Mouse (Mus musculus): ENCODE measurements around the gene Tbk1. TPM values are rescaled to one million over a fixed set of nuclear protein-coding genes. Genes with fewer than 3 reads are reported as not detected.

Tbk1 gene
- polyA plus RNA-seq, 1 experiment from 2014 or later: 36.3 TPM

- WGBS: 20% methylated on average over 35 of the region's 35 CpGs
- H3K4me2 ChIP-seq (replicated peaks): peak overlapping the region; percentile 54
- H3K9me3 ChIP-seq: no peaks in the 10 kb centered on the region
- ATAC-seq (replicated peaks): peak; percentile 95
- H3K27ac ChIP-seq (replicated peaks): peak overlapping the region; percentile 87
- peak overlapping the region; percentile 37 for H3K4me3 ChIP-seq
- H3K9ac ChIP-seq (replicated peaks): peak overlapping the region; percentile 47
- H3K27me3 ChIP-seq: no peaks in the 10 kb centered on the region
- H3K36me3 ChIP-seq: no peaks in the 10 kb centered on the region
- H3K4me1 ChIP-seq: peaks cover 35% of the 10 kb centered on the region
Measured at GRCm38 (mm10) chr10:121504973-121505911, 81.3 kb downstream of the Tbk1 start.

GRCm38 (mm10) chr10:121501160-121501559 lies 85.4 kb downstream of the Tbk1 start:
- Histone ChIP-seq H3K4me2 (replicated peaks) (no peak overlapping the region), H3K4me3 (no peak overlapping the region), H3K9ac (replicated peaks) (no peak overlapping the region), H3K27me3 (no peaks in the 10 kb centered on the region), H3K4me1 (peaks cover 26% of the 10 kb centered on the region), H3K36me3 (no peaks in the 10 kb centered on the region), H3K9me3 (no peaks in the 10 kb centered on the region), H3K27ac (replicated peaks) (0 out of 2 replicates have a peak overlapping the region, but pooled peaks have one; percentile 5)
- ATAC-seq (replicated peaks): no peak
- WGBS: 59% methylated on average over 5 of the region's 5 CpGs

- Histone ChIP-seq H3K4me1 (peaks cover 17% of the 10 kb centered on the region), H3K9ac (replicated peaks) (no peak overlapping the region), H3K27ac (replicated peaks) (no peak overlapping the region), H3K4me2 (replicated peaks) (no peak overlapping the region), H3K4me3 (no peak overlapping the region), H3K9me3 (no peaks in the 10 kb centered on the region), H3K36me3 (no peaks in the 10 kb centered on the region), H3K27me3 (no peaks in the 10 kb centered on the region)
- 68% methylated on average over 5 of the region's 5 CpGs for WGBS
- ATAC-seq (replicated peaks): no peak
Measured at GRCm38 (mm10) chr10:121500034-121500433, 86.6 kb downstream of the Tbk1 start.

GRCm38 (mm10) chr10:121499063-121499462 lies 87.5 kb downstream of the Tbk1 start:
- WGBS: 77% methylated on average over 2 of the region's 2 CpGs
- no peak for ATAC-seq (replicated peaks)
- no peak overlapping the region for H3K9ac ChIP-seq (replicated peaks)

GRCm38 (mm10) chr10:121498481-121498904 lies 88.1 kb downstream of the Tbk1 start:
- Histone ChIP-seq H3K27ac (replicated peaks) (peak overlapping the region; percentile 8; the same call in 1 of the 2 replicates), H3K36me3 (no peaks in the 10 kb centered on the region), H3K4me2 (replicated peaks) (no peak overlapping the region), H3K4me3 (no peak overlapping the region), H3K4me1 (peaks cover 6% of the 10 kb centered on the region; the same call in 1 of the 2 replicates), H3K27me3 (no peaks in the 10 kb centered on the region), H3K9me3 (no peaks in the 10 kb centered on the region), H3K9ac (replicated peaks) (no peak overlapping the region)
- WGBS: 70% methylated on average over 8 of the region's 8 CpGs
- ATAC-seq (replicated peaks): no peak

More at GRCm38 (mm10) chr10:121499063-121499462, 87.5 kb downstream of the Tbk1 start:
- no peak overlapping the region for H3K4me3 ChIP-seq
- no peak overlapping the region for H3K4me2 ChIP-seq (replicated peaks)
- no peaks in the 10 kb centered on the region for H3K36me3 ChIP-seq
- peaks cover 8% of the 10 kb centered on the region; the same call in 1 of the 2 replicates for H3K4me1 ChIP-seq
- H3K27me3 ChIP-seq: no peaks in the 10 kb centered on the region
- no peak overlapping the region for H3K27ac ChIP-seq (replicated peaks)
- no peaks in the 10 kb centered on the region for H3K9me3 ChIP-seq

GRCm38 (mm10) chr10:121497968-121498367 lies 88.6 kb downstream of the Tbk1 start:
- ATAC-seq (replicated peaks): no peak
- Histone ChIP-seq H3K9me3 (no peaks in the 10 kb centered on the region), H3K36me3 (no peaks in the 10 kb centered on the region), H3K4me2 (replicated peaks) (no peak overlapping the region), H3K4me1 (peaks cover 3% of the 10 kb centered on the region; the same call in 1 of the 2 replicates), H3K27me3 (no peaks in the 10 kb centered on the region), H3K4me3 (no peak overlapping the region), H3K9ac (replicated peaks) (no peak overlapping the region), H3K27ac (replicated peaks) (peak overlapping the region; percentile 8; the same call in 1 of the 2 replicates)
- WGBS: 84% methylated on average over 7 of the region's 7 CpGs

- 90% methylated on average over 7 of the region's 7 CpGs for WGBS
- H3K4me2 ChIP-seq (replicated peaks): no peak overlapping the region
- no peaks in the 10 kb centered on the region for H3K9me3 ChIP-seq
- no peak overlapping the region for H3K27ac ChIP-seq (replicated peaks)
- H3K4me3 ChIP-seq: no peak overlapping the region
- no peak for ATAC-seq (replicated peaks)
- H3K36me3 ChIP-seq: no peaks in the 10 kb centered on the region
- no peaks in the 10 kb centered on the region for H3K27me3 ChIP-seq
- peaks cover 3% of the 10 kb centered on the region; the same call in 1 of the 2 replicates for H3K4me1 ChIP-seq
- no peak overlapping the region for H3K9ac ChIP-seq (replicated peaks)
Measured at GRCm38 (mm10) chr10:121496616-121497015, 90.0 kb downstream of the Tbk1 start.

Small RNA genes lying within 50 kb of the gene (microRNA-seq; reads per million reads assigned to microRNA genes)
- not detected for gene Gm24330

Other genes starting within 250 kb of the Tbk1 start
- gene Tbc1d30, start 235.5 kb downstream of the Tbk1 start, polyA plus RNA-seq (2015; fragmentation: Nextera tagmentation; extraction: Ambion mirVana): 8.5 and 9.1 TPM in 2 replicates
- 30.3 and 34.7 TPM in 2 replicates for gene Gns, start 221.7 kb downstream of the Tbk1 start, polyA plus RNA-seq (2015; fragmentation: Nextera tagmentation; extraction: Ambion mirVana)
- 3.8 and 4.2 TPM in 2 replicates for gene Rassf3, start 110.4 kb downstream of the Tbk1 start, polyA plus RNA-seq (2015; fragmentation: Nextera tagmentation; extraction: Ambion mirVana)
- gene Xpot, start 39.5 kb upstream of the Tbk1 start, polyA plus RNA-seq (2015; fragmentation: Nextera tagmentation; extraction: Ambion mirVana): 37.6 and 38.7 TPM in 2 replicates
- gene D930020B18Rik, start 54.8 kb upstream of the Tbk1 start, polyA plus RNA-seq (2015; fragmentation: Nextera tagmentation; extraction: Ambion mirVana): 0.10 and 0.19 TPM in 2 replicates
- 2.5 and 3.2 TPM in 2 replicates for gene BC048403, start 153.2 kb upstream of the Tbk1 start, polyA plus RNA-seq (2015; fragmentation: Nextera tagmentation; extraction: Ambion mirVana)

Measured in forebrain, embryonic 15.5 days (tissue).